Mouse (Mus musculus) erythroblast, embryonic 14.5 days (primary cell): ENCODE measurements around the gene Fcgrt.

Experiments used
- GATA1 ChIP-seq: IDR thresholded peaks from 2 replicates; pipeline ENCODE4 v1.6.1; 2012; ENCODE audit warnings: low read length, inconsistent platforms, mixed read lengths
- TAL1 ChIP-seq: IDR thresholded peaks from 3 replicates; pipeline ENCODE4 v1.6.1; 2012; ENCODE audit warnings: low read length, inconsistent platforms, mixed read lengths

GRCm38 (mm10) chr7:45119780-45120709, 16.4 kb upstream of the Fcgrt start:
- TF ChIP-seq GATA1 (no peak), TAL1 (no peak)
